Mouse (Mus musculus) cortical plate, adult 2 months (tissue): ENCODE data around the gene Nol4l. TPM values are rescaled to one million over a fixed set of nuclear protein-coding genes. Genes with fewer than 3 reads are reported as not detected.

Experiments used
- H3K27ac ChIP-seq: fragments of 200-500 bp; 2 replicates; pipeline ENCODE4 v1.5.1; 2012; ENCODE audit warnings: low read length, control low read depth, inconsistent platforms; ENCODE audit not compliant: insufficient read depth
- H3K4me1 ChIP-seq: fragments of 200-500 bp; 2 replicates; pipeline ENCODE4 v1.6.1; 2011; ENCODE audit warnings: low read length; ENCODE audit not compliant: control insufficient read depth, insufficient read depth
- H3K4me3 ChIP-seq: fragments of 200-500 bp; 2 replicates; pipeline ENCODE4 v1.5.1; 2011; ENCODE audit warnings: mild to moderate bottlenecking, low read length, control low read depth; ENCODE audit not compliant: insufficient read depth
- CTCF ChIP-seq: fragments of 200-500 bp; IDR thresholded peaks from 2 replicates; pipeline ENCODE4 v1.5.1; 2011; ENCODE audit warnings: mild to moderate bottlenecking, control low read depth, low read length; ENCODE audit not compliant: insufficient read depth; ENCODE audit errors: extremely low read depth
- POLR2A ChIP-seq: fragments of 200-500 bp; IDR thresholded peaks from 2 replicates; pipeline ENCODE4 v1.6.1; 2011; ENCODE audit warnings: mild to moderate bottlenecking, low read length, control low read depth; ENCODE audit not compliant: insufficient read depth; ENCODE audit errors: extremely low read depth
- polyA plus RNA-seq: library from polyadenylated mRNA; depleted of rRNA; stranded (reverse); fragments of >200 nt; gene quantifications from 2 replicates; pipeline ENCODE4 v1.2.3, GENCODE M21; 2012

Nol4l gene
- polyA plus RNA-seq, 1 experiment, result 33.9 TPM

DNA sequence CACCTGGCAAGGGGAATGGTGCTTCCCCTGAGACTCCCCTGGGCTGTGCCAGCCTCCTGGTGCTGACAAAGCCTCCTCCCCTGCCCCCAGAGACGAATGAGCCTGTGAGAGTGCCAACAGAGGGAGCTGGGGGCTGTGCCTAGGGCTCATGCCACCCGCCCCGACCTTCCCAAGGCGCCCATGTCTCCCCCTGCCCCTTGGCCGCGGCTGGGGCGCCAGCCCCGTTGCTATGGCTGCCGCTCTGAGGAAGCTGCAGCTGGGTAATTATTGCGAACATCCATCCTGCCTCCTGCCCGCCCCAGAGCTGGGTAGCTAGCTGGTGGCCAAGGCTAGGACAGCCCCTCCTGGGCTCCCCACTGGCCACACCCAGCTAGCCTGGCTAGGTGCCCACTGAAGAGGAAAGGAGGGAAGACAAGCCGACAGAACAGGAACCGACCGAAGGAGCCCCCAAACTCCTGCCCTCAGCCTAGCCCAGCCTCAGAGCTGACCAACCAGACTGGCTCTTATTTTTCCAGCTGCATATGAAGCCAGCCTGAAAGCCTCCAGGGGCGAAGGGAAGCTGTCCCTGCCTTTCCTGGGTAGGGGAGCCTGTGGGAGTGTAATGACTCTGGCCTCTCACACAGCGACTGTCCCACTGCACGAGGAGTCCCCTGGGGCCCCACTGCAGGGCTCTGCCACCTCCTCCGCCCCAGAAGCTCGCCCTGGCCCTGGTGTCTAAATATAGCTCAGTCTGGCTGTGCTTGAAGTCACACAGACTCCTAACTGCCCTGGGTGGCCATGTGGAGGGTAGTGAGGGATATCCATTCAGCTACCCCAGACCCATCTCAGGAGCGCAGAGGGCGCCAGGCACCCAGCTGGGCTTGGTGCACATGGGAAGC lies 31.1 kb upstream of the Nol4l start:
- TF ChIP-seq CTCF (no peak), POLR2A (no peak)
- Histone ChIP-seq H3K27ac (no peak overlapping the region), H3K4me3 (0 out of 2 replicates have a peak overlapping the region, but pooled peaks have one; percentile 5), H3K4me1 (peaks cover 2% of the 10 kb centered on the region; the same call in 1 of the 2 replicates)

DNA sequence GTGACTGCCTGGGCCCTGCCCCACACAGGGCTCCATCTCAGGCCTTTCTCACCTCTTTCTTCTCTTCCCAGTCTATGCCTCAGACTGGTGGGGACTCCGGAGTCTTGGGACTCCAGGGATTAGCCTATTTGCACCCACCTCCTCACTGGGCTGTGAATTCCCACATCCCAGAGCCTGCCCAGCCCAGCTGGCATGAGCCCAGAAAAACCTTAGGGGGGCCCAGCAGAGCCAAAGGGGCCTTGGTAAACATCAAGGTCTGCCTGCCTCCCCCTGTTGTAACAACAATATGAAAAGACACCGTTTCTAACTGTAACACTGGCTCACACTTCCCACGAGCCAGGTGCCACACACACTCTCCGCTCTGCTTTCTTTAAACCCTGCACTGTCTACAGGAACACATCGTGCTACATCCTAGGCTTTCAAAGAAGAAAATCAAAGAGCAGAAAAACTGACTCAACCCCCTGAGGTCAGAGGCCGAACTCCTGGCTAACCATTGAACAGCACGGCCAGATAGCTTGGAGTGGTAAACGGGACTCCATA lies 29.9 kb upstream of the Nol4l start:
- peaks cover 2% of the 10 kb centered on the region; the same call in 1 of the 2 replicates for H3K4me1 ChIP-seq
- H3K27ac ChIP-seq, result no peak overlapping the region
- no peak overlapping the region for H3K4me3 ChIP-seq
- TF ChIP-seq CTCF, result no peak
- no peak for TF ChIP-seq POLR2A

GRCm38 (mm10) chr2:153558464-153558863 lies 28.7 kb upstream of the Nol4l start:
- peaks cover 2% of the 10 kb centered on the region; the same call in 1 of the 2 replicates for H3K4me1 ChIP-seq
- H3K27ac ChIP-seq, result no peak overlapping the region
- TF ChIP-seq POLR2A, result no peak
- no peak for TF ChIP-seq CTCF
- H3K4me3 ChIP-seq, result no peak overlapping the region

DNA sequence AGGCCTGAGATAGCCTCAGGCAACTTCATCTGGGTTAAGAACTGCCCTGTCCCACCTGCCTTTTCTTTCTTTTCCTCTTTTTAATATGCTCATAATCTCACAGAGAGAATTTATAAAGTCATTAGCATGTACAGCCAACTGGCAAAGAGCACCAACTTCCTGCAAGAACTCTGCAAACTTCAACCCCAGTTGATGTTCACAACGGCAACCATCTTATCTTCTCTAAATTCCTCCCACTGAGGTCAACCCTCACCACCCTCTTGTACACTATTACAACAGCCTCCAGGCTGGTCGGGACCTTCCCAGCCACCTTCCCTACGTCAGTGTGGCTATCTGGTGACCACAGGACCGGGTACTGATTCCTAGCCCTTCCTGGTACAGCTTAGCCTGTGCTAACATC lies 27.5 kb upstream of the Nol4l start:
- no peak overlapping the region for H3K4me3 ChIP-seq
- no peak for TF ChIP-seq POLR2A
- no peak for TF ChIP-seq CTCF
- H3K27ac ChIP-seq, result no peak overlapping the region
- H3K4me1 ChIP-seq, result peaks cover 2% of the 10 kb centered on the region; the same call in 1 of the 2 replicates

- no peak overlapping the region for H3K4me3 ChIP-seq
- H3K27ac ChIP-seq, result no peak overlapping the region
- TF ChIP-seq POLR2A (no peak), CTCF (no peak)
- peaks cover 2% of the 10 kb centered on the region; the same call in 1 of the 2 replicates for H3K4me1 ChIP-seq
Measured at GRCm38 (mm10) chr2:153556208-153556607, 26.4 kb upstream of the Nol4l start.

GRCm38 (mm10) chr2:153554543-153554942 lies 24.8 kb upstream of the Nol4l start:
- no peaks in the 10 kb centered on the region for H3K4me1 ChIP-seq
- no peak for TF ChIP-seq CTCF
- TF ChIP-seq POLR2A, result no peak
- no peak overlapping the region for H3K27ac ChIP-seq
- no peak overlapping the region for H3K4me3 ChIP-seq

GRCm38 (mm10) chr2:153549486-153549885 lies 19.7 kb upstream of the Nol4l start:
- H3K27ac ChIP-seq, result no peak overlapping the region
- H3K4me3 ChIP-seq, result no peak overlapping the region
- H3K4me1 ChIP-seq, result peaks cover 5% of the 10 kb centered on the region
- no peak for TF ChIP-seq POLR2A
- no peak for TF ChIP-seq CTCF

- no peak overlapping the region for H3K27ac ChIP-seq
Measured at GRCm38 (mm10) chr2:153548221-153548923, 18.6 kb upstream of the Nol4l start.

GRCm38 (mm10) chr2:153547633-153548032 lies 17.9 kb upstream of the Nol4l start:
- Histone ChIP-seq H3K4me1 (peaks cover 5% of the 10 kb centered on the region), H3K4me3 (no peak overlapping the region), H3K27ac (no peak overlapping the region)
- no peak for TF ChIP-seq CTCF

More at GRCm38 (mm10) chr2:153548221-153548923, 18.6 kb upstream of the Nol4l start:
- TF ChIP-seq POLR2A (no peak), CTCF (no peak)
- peaks cover 5% of the 10 kb centered on the region for H3K4me1 ChIP-seq
- H3K4me3 ChIP-seq, result no peak overlapping the region
